Mouse (Mus musculus) T-helper 17 cell (primary cell): Measurements from ENCODE around the gene Vil1.

Source experiments
- in situ Hi-C, 2 experiments: fragments of 300-600 bp; cut with MboI, MseI; formaldehyde crosslinking; loops; 1 replicate in 1 of 2; 2 replicates in 1 of 2; pipeline ENCODE4 v1.15.1; 2025; ENCODE audit warnings: high pct_unique_total_duplicates in 2 of 2

Vil1 gene

DNA sequence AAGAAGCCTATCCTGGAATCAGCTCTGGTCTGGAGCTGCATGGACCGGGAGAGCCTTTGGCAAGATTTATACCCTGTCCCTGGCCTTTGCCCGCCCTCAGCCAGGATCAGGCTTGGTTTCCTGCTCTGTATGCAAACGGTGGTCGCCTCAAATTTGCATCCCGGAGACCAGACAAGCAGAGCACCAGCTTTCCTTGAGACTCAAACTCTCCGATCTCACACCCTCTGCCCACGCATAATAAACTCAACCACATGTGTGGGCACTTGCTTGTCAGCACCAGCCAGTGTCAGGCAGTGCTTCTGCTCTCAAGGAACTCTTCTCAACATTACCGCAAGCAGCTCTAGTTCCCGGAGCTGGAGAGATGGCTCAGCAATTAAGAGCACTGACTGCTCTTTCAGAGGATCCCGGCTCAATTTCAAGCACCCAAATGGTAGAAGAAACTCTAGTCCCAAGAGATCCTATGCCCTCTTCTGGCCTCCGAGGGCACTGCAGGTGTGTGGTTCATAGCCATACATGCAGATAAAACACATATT, 11.2 kb upstream of the Vil1 start:
- in situ Hi-C loops, result loop anchor here (25.0 kb wide), 2 partner anchors 111 to 1089 kb away; partner anchors contain the start of genes Aamp (in 1 of the 2), Chpf (in 1 of the 2), Gpbar1 (in 1 of the 2) and Pnkd (in 1 of the 2)

DNA sequence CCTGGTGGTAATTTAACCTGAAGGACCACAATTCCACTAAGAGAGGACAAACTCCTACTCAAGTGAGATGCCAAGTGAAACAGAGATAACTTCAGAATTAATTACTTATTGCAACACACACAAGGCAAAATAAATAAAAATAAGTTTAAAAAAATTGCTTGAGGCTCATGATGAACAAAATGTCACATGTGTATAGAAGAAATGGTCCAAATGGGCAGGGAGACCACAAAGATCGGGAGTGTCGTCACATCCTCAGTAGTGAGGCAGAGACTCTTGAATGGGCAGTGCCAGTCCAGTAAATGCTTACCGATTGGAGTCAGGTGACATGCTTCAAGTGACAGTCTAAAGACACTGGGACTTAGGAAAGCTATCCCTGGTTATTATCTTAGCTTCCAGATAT, 8.6 kb upstream of the Vil1 start:
- in situ Hi-C loops, result loop anchor here in 1 of 2 experiments (5.0 kb wide), 1 partner anchor 742 kb away; the partner anchor contains the start of genes Cnppd1 and Retreg2

DNA sequence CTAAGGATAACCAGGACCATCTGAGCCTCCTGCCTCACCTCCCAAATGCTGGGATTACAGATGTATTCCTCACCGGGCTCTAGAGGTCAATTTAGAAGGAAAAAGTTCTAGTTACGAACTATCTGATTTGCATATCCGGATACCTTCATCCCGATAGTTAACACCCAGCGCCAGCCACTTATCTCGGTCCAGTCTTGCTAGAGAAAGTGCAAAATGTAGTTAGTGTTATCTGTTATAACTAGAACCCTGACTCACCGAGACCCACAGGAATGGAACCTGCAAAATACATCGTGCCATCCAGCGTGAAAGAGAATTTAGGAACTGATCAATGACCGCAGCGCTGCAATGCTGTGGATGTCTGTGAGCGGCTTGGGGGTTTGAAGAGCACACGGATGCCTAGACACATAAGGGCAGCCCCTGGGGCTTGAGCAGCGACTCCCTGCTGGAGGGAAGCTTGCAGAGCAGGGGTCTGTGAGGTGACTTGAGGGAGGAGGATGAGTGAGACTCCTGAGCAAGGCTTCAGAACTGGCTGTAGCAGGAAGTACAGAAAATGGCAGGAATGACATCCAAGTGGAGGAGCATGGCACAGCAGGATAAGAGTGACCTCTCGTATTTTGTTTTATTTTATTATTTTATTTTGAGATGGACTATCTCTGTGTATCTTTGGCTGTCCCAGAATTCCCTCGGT, 8.0 kb upstream of the Vil1 start:
- in situ Hi-C loops, result loop anchor here in 1 of 2 experiments (5.0 kb wide), 1 partner anchor 741 kb away; the partner anchor contains the start of genes Cnppd1 and Retreg2

DNA sequence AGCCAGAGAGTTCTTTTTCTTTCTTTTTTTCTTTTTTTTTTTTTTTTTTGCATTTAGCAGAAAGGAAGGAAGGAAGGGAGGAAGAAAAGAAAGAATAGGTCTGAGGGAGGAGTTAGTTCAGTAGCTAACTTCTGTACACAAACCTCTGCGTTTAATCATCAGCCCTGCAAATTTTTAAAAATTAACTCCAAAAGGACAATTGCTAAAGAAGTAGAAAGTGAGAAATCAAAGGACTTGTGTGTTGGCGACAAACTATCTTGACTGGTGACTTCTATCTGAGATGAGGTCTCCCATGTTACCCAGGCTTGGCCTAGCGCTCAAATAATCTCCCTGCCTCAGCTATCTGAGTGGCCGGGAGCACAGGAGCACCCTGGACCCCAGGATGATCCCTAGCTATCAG, 5.0 kb upstream of the Vil1 start:
- in situ Hi-C loops, result loop anchor here in 1 of 2 experiments (5.0 kb wide), 1 partner anchor 738 kb away; the partner anchor contains the start of genes Cnppd1 and Retreg2

DNA sequence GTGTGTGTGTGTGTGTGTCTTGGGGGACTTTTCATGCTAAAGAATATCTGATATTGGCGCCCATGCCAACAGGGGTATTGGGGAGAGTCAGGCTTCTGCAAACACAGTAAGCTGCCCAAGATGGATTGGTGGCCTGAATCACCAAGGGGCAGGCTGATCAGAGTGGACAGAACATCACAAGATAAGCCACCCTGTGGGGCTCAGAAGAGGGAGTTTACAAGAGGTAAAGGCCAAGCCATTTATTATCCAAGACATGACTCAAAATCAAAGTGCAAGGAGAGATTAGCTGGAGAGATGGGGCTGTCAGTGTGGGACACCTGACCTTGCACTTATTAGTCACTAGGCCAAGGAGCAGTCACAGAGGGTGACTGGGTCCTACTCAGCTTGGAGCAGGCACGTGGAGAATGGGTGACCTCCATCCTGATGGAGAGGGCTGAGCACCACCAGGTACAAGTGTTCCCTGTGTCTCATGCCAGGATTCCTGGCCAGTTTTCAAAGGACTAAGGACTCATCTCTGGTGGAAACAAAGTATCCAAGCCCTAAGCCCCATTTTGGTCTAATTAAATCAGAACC, 2.7 kb downstream of the Vil1 start:
- in situ Hi-C loops, result loop anchor here in 1 of 2 experiments (10.0 kb wide), 1 partner anchor 1697 kb away; the partner anchor contains the start of gene Rpl37a

GRCm38 (mm10) chr1:74412711-74413110, 3.5 kb downstream of the Vil1 start:
- in situ Hi-C loops, result loop anchor here in 1 of 2 experiments (10.0 kb wide), 1 partner anchor 1698 kb away; the partner anchor contains the start of gene Rpl37a

GRCm38 (mm10) chr1:74415143-74415542, 6.0 kb downstream of the Vil1 start:
- in situ Hi-C loops, result loop anchor here (5.0 to 10.0 kb wide), 3 partner anchors 72 to 1700 kb away; partner anchors contain the start of gene Rpl37a (in 1 of the 2)

DNA sequence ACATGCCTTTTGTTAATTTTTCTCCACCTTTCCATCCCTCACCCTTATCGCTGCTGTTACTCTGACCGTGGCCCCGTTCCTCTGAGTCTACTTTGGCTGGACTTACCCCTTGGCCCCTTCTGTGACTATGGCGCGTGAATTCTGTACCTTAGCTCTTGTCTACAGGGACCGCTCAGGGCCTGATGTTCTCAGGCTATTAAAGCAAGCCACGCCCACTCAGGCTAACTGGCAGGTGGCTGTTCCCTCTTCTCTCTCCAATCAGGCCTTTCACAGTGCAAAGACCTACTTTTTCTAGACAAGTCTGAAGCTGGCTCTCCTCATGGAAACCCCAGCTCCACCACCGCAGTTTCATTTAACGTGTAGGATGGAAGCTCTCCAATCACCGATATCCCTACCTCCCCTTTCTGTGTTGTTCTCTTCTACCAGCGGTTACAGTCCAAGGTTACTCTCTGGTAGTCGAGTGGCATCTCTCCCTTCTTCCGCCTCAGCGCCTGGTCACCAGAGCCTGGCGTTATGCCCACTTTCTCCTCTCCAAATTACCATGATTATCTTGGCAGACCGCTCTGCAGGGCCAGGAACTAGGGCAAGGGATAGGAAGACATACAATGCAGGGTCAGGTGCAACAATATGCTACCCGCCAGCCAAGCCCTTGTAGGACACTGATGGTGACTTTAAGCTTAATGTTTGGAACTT, 9.7 kb downstream of the Vil1 start:
- in situ Hi-C loops, result loop anchor here (5.0 to 10.0 kb wide), 3 partner anchors 68 to 1704 kb away; partner anchors contain the start of gene Rpl37a (in 1 of the 2)

GRCm38 (mm10) chr1:74419440-74419794, 10.2 kb downstream of the Vil1 start:
- in situ Hi-C loops, result loop anchor here (5.0 to 10.0 kb wide), 3 partner anchors 68 to 1705 kb away; partner anchors contain the start of gene Rpl37a (in 1 of the 2)

DNA sequence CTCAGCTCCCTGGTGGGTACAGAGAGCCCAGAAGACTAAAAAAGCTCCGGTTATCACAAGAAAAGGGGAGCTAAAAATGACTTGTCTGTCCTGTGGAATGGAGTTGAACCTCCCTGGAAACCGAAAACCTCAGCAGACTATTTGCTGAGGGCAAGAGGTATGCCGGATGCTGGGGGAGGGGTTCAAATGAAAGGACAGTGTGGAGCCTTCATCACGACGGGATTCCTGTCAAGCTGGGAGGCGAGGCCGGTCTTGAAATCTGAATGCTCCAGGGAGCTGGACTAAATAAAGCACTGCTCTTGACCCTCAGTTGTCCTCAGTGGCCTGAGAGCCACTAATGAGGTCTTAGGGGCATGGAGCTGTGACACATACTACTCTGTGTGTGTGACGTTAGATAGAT, 14.0 kb downstream of the Vil1 start:
- in situ Hi-C loops, result no loop called here

DNA sequence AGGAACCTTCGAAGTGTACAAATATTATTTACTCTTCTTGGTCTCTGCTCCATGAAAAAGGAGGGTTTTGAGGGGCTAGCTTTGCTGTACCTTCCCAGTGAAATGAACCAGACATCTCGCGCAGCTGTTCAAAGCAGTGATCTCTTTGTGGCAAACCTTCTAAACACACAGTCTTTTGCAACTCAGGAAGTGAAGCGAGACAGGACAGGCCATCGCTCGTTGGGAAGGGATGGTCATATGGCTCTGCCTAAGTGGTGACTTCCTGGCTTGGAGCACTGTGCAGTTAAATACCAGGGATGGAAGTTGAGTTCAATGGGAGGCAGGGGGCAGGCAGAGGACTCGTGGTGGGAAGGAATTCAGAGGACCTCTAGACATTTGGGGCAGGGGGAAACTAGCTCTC, 16.7 kb downstream of the Vil1 start:
- in situ Hi-C loops, result no loop called here

GRCm38 (mm10) chr1:74433220-74433619, 24.0 kb downstream of the Vil1 start:
- in situ Hi-C loops, result no loop called here

DNA sequence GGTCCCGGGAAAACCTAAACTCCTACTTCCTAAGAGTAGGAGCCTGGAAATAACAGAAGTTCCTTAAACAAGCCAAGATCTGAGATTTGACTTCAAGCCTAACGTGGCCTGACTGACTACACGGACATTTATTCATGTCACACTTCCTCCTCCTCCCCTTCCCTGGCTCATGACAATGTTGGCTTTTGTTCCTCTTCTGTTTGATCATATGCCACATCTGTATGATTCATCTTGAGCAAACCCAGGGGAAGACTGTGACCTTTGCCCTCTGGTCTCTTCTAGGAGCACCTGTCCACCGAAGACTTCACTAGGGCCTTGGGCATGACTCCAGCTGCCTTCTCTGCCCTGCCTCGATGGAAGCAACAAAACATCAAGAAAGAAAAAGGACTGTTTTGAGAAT, 25.4 kb downstream of the Vil1 start:
- in situ Hi-C loops, result no loop called here

GRCm38 (mm10) chr1:74435563-74435962, 26.4 kb downstream of the Vil1 start:
- in situ Hi-C loops, result no loop called here

DNA sequence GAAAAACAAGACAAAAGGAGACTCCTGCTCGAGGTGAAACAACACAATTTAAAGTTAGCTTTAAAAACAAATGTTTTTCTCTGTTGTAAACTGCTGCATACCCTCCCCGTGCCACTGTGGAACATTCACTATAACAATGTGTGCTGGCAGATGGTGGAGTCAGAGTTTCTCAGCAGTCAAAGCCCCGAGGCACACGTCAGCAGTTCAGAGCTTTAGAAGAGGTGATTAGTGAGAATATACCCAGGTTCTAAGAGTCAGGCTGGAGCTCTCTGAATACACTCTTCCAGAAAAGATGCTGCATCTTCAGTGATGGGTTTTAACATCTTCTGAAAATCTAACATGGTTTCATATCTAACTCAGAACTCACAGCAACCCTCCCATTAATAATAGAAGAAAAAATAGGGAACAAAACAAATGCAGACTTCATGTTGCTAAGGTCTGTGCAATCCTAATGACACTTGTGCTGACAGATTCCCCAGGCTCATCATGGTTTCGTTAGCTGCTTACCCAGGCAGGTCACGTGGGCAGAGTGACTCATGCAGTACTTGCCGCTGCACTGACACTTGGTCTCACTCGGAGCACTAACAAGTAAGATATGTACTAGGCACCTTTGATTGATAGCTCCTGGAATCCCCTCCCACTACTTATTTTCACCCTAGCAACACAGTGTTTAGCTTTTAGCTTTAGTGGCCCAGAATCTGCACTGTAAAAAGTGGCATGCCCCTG, 28.7 kb downstream of the Vil1 start:
- in situ Hi-C loops, result no loop called here

GRCm38 (mm10) chr1:74439166-74439876, 30.1 kb downstream of the Vil1 start:
- in situ Hi-C loops, result no loop called here

GRCm38 (mm10) chr1:74444538-74444937, 35.4 kb downstream of the Vil1 start:
- in situ Hi-C loops, result no loop called here

- in situ Hi-C loops, result no loop called here
Measured at GRCm38 (mm10) chr1:74452611-74453045, 43.5 kb downstream of the Vil1 start.

DNA sequence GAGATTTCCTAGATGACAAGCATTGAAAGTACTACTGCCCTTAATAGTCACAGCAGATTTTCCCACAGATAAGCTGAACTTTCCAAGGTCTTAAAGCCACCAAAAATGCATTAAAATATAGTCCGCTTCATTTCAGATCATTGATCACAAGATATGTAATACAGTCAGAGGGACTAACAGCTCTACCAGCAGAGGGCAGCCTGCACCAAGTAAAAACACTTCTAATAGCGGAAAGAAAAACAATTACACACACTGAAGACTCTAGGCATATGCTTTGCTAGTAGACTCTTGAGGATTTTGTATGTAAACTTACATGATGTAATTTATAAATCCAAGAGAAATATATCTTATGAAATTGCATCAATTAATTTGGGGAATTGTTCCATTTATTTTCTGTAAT, 51.1 kb downstream of the Vil1 start:
- in situ Hi-C loops, result no loop called here
